Mouse (Mus musculus): ENCODE results near the gene Marveld3. TPM values are rescaled to one million over a fixed set of nuclear protein-coding genes. Genes with fewer than 3 reads are reported as not detected.

Marveld3 gene
- total RNA-seq, 2 experiments from 2014 or later, result not detected

DNA sequence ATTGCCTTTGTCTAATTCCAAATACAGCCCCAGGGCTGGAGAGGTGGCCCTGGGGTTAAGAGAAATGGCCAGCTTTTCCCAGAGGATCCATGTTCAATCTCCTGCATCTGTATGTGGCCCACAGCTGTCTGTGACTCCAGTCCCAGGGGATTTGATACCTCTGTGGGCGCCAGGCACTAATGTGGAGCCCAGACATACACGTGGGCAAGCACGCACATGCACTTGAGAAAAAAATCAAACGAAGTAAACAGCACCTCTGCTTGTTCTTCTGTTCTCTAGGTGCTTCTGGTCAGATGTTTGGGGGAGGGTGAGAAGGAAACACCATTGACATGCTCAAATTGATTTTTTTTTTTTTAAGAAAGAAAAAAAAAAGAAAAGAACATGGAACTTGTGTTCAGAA, 2.1 kb upstream of the Marveld3 start:
- no peak for DNase-seq (ENCODE audit: low spot score)

DNA sequence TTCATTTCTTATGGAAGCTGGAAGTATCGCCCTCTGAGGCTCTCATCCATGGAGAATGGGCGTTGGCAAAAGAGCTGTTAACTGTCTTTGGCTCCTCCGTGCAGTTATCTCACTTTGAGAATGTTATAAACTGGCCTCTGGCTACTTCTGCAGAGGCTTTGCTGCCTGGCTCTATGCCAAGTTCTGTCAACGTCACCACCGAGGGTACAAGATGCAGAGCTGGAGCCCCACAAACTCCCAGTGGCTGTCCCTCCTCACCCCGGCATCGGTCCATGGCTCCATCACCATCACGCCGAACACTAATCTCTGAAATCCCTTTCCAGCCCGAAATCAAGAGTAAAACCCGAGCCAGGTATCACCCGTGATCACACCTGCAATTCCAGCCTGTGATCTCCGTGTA, 1.4 kb upstream of the Marveld3 start:
- no peak for DNase-seq (ENCODE audit: low spot score)

DNA sequence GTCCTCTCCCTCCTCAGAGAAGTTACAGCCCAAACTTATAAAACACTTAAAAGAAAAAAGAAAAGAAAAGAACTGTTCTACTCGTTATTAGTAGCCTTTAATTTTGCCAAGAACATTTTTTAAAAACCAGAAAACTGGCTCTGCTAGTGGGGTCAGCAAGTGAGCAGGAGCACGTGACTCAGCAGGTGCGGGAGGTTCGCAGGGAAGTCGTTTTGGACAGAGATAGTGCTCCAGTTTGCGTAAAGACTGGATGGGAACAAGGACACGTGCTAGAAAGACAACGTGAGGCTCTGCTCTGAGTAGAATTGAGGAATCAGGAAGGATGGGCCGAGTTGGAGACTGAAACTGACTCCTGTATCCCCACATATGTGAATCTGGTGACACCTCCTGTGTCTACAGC, 893 bp upstream of the Marveld3 start:
- no peak for DNase-seq (ENCODE audit: low spot score)

DNA sequence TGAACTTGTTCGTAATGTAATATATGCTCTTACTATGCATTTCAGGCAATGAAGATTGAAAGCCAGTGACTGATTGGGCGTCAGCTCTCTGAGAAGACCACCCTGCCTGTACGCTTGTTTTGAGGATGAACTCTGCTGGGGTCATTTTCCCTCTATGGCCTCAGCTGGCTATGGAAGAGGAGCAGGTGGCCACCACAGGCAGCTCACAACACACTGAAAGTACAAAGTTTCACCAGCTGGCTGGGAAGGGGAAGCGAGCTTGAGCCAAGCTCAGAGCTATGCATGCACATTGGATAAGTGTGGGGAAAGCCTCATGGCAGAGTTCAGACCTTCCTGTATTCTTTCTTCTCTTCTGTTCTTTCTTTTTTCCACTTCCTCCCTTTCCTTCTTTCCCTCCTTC, 2.9 kb downstream of the Marveld3 start:
- DNase-seq (ENCODE audit: low spot score), result no peak

DNA sequence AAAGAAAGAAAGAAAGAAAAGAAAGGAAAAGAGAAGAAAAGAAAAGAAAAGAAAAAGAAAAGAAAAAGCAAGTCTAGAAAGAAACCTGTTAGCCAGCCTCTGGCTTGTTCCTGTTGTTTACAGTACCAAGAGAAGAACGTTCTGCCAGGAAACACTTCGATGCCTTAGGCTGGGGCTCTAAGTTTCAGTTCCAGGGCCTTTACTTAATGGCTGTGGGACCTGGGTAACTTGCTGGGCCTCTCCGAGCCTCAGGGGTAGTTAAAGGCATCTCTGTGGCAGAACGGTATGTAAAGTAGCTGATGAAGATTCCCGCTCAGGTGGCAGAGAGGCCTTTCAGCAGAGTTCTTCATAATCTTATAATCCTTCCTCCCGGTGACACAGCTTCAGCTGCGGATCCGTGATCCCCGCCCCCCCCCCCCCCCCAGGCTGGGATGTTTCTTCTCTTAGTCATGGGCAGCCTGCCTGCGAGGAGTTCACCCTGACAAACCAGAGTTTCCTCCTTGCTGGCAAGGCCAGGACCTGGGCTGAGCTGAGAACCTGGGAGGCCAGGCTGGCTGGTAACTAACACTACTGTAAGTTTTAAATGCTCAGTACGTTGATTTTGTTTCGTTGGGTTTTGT, 3.9 kb downstream of the Marveld3 start:
- DNase-seq (ENCODE audit: low spot score), result no peak

DNA sequence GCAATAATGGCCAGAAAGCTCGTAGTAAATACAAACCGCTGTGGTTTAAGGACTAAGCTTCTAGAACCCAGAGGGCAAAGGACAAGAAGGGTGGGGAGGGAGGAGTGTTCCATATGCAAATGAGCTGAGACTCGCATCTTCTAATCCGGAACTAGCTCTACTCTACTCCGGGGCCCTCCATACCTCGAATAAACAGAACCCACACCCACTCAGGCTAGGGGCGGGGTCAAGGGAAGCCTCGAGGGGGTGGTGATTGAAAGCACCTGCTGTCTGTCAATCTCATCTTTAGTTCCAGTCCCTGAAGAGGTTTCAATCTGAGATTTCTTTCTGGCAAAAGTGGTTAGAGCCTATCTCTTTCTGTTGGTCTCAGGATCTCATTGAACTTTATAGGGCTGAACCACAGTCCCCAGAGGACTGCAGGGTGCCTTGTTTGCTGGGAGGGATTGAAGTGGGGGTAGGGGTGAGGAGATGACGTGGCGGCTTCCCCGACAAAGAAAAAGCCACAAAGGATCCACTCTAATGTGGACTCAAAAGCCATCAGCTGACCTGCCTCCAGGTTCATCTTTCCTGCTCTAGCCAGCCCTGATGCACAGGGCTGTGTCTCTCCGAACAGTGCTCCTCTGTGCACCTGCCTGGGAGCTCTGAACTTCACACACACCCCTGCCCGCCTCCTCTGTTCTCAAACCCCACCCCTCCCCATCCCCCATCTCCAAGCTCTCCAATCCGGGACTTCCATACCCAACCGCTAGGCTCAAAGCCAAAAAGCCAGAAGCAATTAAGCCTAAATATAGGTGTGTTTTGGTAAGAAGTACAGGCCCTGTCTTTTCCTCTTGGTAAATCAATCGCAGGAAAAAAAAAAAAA, 4.6 kb downstream of the Marveld3 start:
- DNase-seq (ENCODE audit: low spot score), result no peak

DNA sequence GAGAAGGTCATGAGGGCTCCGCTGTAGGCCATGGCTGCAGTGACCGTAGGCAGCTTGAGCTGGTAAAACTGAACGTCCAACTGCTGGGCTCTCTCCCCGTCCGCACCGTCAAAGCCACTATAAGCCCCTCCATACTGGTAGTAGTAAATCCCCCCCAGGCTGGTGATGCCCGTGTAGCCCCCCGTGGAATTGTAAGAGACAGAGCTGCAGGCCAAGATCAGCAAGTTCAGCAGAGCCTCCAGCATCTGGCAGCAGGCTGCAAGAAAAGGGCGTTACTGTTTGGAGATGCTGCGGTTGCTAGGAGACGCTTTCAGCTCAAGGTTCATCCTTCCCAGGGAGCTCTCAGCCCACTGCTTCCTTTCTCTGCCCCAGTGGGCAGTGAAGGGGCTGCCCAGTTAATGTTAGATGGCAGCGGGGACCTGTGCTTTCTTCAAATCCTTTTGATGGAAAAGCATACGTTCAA, 7.5 kb downstream of the Marveld3 start:
- peak; percentile 35 for DNase-seq (ENCODE audit: low spot score)

DNA sequence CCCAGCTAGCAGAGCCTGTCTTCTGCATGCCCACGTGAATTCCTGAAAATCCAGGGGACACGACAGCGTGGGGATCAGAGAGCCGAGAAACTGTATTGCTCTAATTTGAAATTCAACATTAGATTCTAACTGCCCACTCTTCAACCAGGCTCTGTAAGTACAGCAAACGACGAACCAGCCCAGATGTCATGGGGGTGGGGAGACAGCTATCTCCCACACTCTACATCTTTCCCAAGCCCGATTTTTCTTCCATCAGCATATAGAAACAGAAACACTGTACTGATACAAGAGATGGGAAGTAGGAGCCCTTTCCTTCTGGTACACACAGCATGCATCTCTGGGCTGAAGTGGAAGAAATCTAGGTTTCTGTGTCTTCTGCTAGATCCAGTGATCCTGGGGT, 9.8 kb downstream of the Marveld3 start:
- no peak for DNase-seq (ENCODE audit: low spot score)

DNA sequence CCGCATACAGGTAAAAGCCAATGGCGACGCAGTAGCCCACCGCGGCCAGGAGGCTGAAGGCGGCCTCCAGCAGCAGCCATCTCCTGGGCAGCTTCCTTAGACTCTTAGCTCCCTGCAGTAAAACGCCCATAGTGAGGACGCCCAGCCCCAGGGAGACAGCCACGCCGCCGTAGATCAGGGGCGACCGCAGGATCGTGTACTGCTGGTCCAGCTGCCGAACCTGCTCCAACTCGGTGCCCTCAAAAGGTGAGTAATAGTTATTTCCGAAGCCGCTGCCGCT, 13.8 kb downstream of the Marveld3 start:
- no peak for DNase-seq (ENCODE audit: low spot score)

DNA sequence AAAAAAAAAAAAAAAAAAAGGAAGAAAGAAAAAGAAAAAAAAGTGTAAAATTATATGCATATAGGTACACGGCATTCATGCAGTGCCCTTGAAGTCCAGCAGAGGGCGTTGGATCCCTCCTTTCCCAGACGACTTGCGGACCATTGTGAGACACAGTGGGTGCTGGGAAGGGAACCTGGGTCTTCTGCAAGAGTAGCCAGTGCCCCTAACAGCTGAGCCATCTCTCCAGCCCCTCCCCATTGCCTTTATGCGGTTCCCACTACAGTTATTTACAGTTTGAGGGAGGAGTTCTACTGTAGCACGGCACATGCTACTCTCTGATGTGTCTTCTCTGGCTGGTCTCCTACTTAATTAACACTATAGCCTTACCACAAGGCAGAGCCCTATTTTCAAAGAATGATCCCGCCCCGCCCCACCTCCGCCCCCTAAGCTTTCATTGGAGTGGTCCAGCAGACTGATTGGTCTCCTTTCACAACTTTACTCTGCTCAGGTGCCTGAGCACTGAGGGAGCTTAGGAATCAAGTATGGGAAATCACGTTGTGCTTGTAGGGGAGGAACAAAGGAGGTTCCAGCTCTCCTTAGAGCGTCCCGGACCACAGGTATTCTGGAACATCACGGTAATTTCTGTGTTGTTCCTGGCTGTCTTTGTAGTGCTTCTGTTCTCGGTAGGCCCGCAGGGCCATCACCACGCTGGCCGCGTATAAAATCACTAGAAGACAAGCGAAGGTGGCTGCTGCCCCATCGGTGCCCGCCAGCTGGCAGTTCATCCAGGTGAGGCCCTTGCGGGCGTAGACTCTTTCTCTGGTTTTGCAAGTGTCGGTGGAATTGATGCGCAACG, 14.3 kb downstream of the Marveld3 start:
- DNase-seq (ENCODE audit: low spot score), result no peak

DNA sequence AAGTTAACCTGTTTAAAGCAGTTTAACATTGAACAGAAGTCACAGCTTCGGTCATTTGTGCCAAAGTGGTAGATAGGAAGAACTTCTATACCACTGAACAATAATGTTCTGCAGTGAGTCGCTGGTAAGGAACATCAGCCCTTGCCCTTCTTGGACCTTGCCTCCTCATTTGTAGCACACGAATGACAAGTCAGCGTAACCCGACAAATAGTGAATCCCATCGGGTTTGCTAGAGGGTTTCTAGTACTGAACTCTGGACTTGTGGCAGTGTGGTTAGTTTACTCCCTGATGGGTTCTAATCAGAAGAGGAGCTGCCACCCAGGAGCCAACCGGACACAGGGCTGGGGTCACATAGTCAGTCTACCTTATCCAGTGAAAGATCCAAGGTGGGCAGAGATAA, 15.7 kb downstream of the Marveld3 start:
- DNase-seq (ENCODE audit: low spot score), result no peak

DNA sequence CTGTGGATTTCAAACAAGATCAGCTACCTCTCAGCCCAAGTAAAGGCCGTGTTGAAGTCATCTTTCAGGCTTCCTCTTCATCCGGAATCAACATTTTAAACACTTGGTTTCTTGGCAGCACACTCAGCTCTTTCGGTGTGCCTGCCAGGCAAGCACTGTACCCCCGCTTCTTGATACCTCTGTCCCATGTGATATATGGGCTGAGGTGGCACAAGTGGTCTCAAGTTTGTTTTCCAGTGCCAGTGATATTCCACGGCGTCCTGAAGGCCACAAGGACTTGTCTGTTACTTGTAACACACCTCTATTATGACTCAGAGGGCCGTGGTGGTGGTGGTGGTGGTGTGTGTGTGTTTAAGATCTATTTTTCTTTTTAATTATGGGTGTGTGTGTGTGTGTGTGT, 16.3 kb downstream of the Marveld3 start:
- no peak for DNase-seq (ENCODE audit: low spot score)

DNA sequence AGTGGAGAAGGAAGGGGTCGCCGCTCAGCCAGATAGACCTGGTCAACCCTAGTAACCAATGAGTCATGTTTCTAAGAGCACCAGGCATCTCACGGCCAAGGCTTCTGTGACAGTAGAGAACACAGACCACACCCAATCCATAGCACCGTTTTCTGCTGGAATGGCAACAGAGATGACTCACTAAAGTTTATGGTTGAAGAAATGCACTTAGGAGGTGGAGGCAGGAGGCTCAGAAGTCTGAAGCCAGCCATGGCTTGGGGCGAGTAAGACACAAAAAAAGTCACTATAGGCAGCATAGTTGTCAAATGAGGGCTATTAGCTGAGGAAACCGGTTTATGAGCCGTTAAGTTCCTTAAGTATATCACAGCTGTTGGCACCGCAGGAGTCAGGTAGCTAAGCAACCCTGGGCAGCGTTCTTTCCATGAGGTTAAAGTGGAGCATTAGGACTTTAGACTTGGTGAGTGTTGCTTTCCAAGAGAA, 16.8 kb downstream of the Marveld3 start:
- DNase-seq (ENCODE audit: low spot score), result no peak

DNA sequence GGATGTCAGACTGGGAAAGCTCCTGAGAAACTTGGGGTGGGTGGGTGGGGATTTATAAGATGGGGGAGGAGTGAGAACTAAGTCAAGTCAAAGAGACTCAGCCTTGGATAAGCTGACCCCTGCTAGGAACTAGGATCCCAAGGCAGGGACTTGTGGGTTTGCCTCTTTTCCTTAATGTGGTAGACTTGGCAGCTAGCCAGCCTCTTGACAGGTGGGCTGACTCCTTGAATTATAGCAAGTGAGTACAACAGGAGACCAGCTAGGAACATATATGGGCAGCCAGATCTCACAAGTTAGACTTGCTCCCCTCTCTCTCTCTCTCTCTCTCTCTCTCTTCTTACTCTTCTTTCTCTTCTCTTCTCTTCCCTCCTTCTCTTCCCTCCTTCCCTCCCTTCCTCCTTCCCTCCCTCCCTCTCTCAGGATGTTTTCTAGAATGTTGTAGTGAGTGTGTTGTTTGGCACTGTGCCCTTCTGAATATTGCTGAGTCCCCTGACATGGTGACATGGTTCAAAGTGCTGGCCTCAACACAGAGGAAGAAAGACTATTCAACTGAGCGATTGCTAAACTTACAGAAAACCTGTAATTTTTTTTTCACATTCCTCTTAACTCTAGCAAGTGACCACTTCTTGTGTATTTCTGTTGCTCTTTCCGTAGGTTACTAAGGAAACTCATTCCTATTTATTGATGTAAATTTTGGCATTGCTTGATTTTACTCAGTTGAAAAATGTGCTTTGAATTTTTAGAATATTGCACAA, 20.2 kb downstream of the Marveld3 start:
- DNase-seq (ENCODE audit: low spot score), result no peak

DNA sequence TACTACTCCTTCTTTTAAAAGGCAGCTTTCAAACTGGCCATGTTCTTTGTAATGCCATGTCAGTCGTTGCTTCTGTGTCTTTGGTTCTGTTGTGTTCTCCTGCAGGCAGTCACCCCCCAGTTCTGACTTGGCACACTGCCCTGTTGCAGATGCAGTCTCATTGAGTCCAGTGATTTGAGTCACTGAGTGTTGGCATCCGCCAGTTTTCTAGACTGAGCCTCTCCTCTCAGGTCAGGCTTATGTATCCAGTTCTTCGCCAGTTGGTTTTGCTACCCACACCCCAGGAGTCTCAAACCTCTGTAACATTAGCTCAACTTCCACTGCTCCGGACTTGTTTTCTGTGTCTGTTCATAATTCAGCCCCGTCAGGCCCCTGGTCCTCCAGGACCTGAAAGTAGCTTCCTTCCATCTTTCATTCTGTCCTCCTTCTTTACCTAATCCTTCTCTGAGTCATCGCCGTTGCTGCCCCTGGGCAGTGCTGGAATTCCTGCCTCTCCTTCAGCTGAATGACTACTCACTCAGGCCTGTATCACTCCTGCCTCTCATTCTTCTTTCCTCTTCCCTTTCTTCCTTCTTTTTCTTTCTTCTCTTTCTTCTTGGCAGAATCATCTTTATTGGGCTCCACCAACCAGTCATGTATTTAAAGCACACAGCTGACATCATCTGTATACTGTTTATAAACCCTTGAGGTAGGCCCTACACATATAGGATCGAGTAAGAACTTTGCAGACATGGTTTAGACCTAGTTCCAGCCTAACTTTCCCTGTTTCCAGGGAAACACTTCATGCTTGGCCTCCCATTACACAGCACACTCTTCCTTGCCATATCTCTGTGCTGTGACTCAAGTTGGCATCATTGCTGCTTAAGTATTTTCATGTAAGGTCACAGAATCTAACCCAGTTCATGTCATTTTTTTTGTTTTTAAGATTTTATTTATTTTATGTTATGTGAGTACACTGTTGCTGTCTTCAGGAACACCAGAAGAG, 41.3 kb downstream of the Marveld3 start:
- no peak for DNase-seq (ENCODE audit: low spot score)

DNA sequence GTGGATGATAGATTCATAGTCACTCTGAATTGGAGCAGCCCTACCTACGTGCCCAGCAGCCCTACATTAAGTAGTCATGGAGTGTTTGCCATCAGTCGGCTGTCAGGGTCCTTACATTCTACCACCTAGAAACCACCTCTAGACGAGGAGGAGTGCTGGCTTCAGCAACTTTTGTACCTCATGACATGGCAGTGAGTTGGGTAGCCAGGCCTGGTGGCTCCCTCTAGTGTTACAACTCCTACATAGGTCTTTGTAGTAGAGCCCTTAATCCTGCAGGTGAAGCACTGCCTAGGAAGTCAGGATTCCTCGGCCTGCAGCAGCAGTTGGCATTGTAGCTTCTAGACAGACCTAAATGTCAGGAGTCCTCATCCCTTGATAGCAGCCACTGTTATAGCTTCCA, 44.7 kb downstream of the Marveld3 start:
- DNase-seq (ENCODE audit: low spot score), result peak; percentile 59

DNA sequence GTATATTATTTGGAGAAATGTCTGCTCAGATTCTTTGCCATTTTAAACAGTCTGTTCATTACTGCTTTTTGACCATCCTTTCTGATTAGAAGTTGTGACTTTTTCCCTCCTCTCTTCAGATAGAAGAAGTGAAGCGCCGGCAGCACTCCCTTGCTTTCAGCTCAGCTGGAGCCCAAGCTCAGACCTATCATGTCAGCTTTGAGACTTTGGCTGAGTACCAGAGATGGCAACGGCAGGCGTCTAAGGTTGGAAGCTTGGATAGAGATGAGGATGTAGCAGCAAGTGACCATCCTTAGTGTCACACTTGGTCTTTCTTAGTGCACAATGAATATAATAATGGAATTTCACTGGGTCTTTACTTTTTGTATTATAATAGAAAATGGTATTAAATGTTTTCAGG, 54.6 kb downstream of the Marveld3 start:
- no peak for DNase-seq (ENCODE audit: low spot score)

DNA sequence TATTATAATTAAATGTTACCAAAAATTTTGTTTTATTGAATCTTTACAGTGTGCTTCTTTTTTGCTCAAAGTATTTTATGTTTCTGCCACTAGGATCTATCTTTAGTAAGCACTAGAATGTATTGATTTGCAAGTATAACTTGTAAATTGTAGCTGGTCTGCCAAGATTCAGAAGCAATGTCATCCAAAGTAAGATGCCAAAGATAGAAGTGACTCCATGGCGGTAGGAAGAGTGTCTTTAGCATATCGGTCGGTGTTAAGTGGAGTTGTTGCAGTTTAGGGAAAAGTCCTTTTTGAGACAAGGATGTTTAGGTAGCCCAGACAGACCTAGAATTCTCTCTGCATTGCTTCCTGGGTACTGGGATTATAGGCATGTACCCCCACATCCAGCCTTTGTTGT, 55.1 kb downstream of the Marveld3 start:
- DNase-seq (ENCODE audit: low spot score), result no peak

DNA sequence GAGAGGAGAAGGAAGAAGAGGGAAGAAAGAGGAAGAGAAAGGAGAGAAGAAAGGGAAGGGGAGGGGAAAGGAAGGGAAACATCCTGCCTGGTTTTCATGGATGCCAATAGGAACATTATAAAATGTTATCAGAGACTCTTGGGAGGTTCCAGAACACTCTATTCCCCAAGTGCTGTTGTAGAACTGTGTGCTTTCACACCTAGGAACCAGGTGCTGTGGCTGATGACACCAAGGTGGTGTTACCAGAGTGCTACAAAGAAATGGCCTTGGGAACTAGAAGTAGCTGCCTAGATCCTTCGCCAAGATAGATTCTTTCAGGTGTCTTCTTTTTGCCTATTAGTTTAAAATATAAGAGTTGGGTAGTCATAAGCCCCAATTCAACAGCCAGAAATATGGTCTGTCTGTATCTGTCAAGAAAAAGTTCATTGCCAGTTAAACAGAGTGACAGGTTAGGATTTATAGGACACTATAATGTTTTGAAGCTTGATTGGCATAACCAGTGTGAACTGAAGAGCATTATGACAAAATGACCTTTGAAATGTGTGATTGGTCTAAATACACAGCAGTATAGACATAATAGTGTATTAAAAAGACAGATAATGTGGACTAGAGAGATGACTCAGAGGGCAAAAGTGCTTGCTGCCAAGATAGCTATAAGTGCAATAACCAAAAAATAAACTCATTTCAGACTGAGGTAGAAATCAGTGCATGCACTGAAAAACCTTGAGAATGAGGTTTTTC, 56.9 kb downstream of the Marveld3 start:
- no peak for DNase-seq (ENCODE audit: low spot score)

Data from gastrocnemius, adult 18-20 months (tissue).